Mouse (Mus musculus) CH12.LX (cell line): ENCODE results near the gene Srrt. TPM values are rescaled to one million over a fixed set of nuclear protein-coding genes. Genes with fewer than 3 reads are reported as not detected.

Experiments used
- DNase-seq: peaks from one replicate; pipeline ENCODE4 v3.0.0-alpha.2; 2013; ENCODE audit errors: extremely low read depth
- H3K27ac ChIP-seq: 2 replicates; pipeline ENCODE4 v1.5.1; 2012; ENCODE audit warnings: low read depth, mild to moderate bottlenecking, control low read depth, moderate library complexity; ENCODE audit not compliant: insufficient read depth
- H3K27me3 ChIP-seq: replicated peaks from 2 replicates; pipeline ENCODE3; 2012; ENCODE audit warnings: inconsistent platforms
- H3K36me3 ChIP-seq, 2 experiments: replicated peaks in 1 of 2; 2 replicates each; pipeline versions ENCODE3 to v1.6.1; 2012; ENCODE audit warnings: inconsistent platforms in 1 of 2, low read length in 1 of 2, mild to moderate bottlenecking in 1 of 2, mixed read lengths in 1 of 2, moderate library complexity in 1 of 2; ENCODE audit not compliant: control insufficient read depth in 1 of 2, insufficient read depth in 1 of 2
- H3K4me1 ChIP-seq, 2 experiments: 2 replicates each; pipeline ENCODE4 v1.6.1; 2012; ENCODE audit warnings: inconsistent platforms in 1 of 2, moderate library complexity in 1 of 2; ENCODE audit not compliant: insufficient read depth in 2 of 2, control insufficient read depth in 1 of 2
- H3K4me2 ChIP-seq: 2 replicates; pipeline ENCODE4 v1.6.1; 2012; ENCODE audit warnings: low read depth, mild to moderate bottlenecking, control low read depth; ENCODE audit not compliant: poor library complexity, insufficient read depth, severe bottlenecking
- H3K4me3 ChIP-seq, 3 experiments: fragments of 150-350 bp in 1 of 3; sonication (generic) in 1 of 3; replicated peaks in 1 of 3; 2 replicates each; pipeline versions ENCODE3 to v1.5.1; 2011 to 2012; ENCODE audit warnings: low read depth in 2 of 3, low read length in 2 of 3, mild to moderate bottlenecking in 2 of 3, moderate library complexity in 2 of 3, control low read depth in 1 of 3, improper control_type of control experiment in 1 of 3, inconsistent platforms in 1 of 3, mixed read lengths in 1 of 3; ENCODE audit not compliant: poor library complexity in 1 of 3
- H3K79me2 ChIP-seq: replicated peaks from 2 replicates; pipeline ENCODE4 v1.6.1; 2012; ENCODE audit warnings: mild to moderate bottlenecking, moderate library complexity; ENCODE audit not compliant: control insufficient read depth, poor library complexity, insufficient read depth, severe bottlenecking; ENCODE audit errors: extremely low read depth
- H3K9ac ChIP-seq: 2 replicates; pipeline ENCODE4 v1.6.1; 2012; ENCODE audit warnings: low read depth, mild to moderate bottlenecking, control low read depth, moderate library complexity; ENCODE audit not compliant: insufficient read depth
- H3K9me3 ChIP-seq: replicated peaks from 2 replicates; pipeline ENCODE3; 2012; ENCODE audit warnings: low read length, inconsistent platforms, mixed read lengths
- BHLHE40 ChIP-seq: IDR thresholded peaks from 2 replicates; pipeline ENCODE4 v1.6.1; 2011; ENCODE audit warnings: mild to moderate bottlenecking, low read depth, low read length, improper control_type of control experiment
- CTCF ChIP-seq, 2 experiments: IDR thresholded peaks in 1 of 2; conservative IDR thresholded peaks in 1 of 2; 2 replicates each; pipeline ENCODE4 v1.5.1; 2011 to 2012; ENCODE audit warnings: low read depth in 2 of 2, low read length in 2 of 2, improper control_type of control experiment in 1 of 2, inconsistent platforms in 1 of 2, mild to moderate bottlenecking in 1 of 2, moderate library complexity in 1 of 2
- ELF1 ChIP-seq: IDR thresholded peaks from 2 replicates; pipeline ENCODE4 v1.6.1; 2014; ENCODE audit warnings: low read depth, mild to moderate bottlenecking, inconsistent platforms, low read length, improper control_type of control experiment
- EP300 ChIP-seq: IDR thresholded peaks from 2 replicates; pipeline ENCODE4 v1.6.1; 2011; ENCODE audit warnings: low read length, improper control_type of control experiment
- ETS1 ChIP-seq: conservative IDR thresholded peaks from 2 replicates; pipeline ENCODE4 v1.6.1; 2012; ENCODE audit warnings: low read depth, mild to moderate bottlenecking, inconsistent platforms, low read length, improper control_type of control experiment, moderate library complexity
- HCFC1 ChIP-seq: IDR thresholded peaks from 2 replicates; pipeline ENCODE4 v1.6.1; 2012; ENCODE audit warnings: low read depth, mild to moderate bottlenecking, inconsistent platforms, low read length, improper control_type of control experiment
- IRF4 ChIP-seq: IDR thresholded peaks from 2 replicates; pipeline ENCODE4 v1.6.1; 2014; ENCODE audit warnings: low read depth, mild to moderate bottlenecking, inconsistent platforms, low read length, improper control_type of control experiment
- KAT2A ChIP-seq: IDR thresholded peaks from 2 replicates; pipeline ENCODE4 v1.6.1; 2012; ENCODE audit warnings: low read length, improper control_type of control experiment, inconsistent platforms; ENCODE audit not compliant: insufficient replicate concordance
- MAX ChIP-seq: IDR thresholded peaks from 2 replicates; pipeline ENCODE4 v1.6.1; 2011; ENCODE audit warnings: low read length, improper control_type of control experiment
- MXI1 ChIP-seq: IDR thresholded peaks from 2 replicates; pipeline ENCODE4 v1.6.1; 2011; ENCODE audit warnings: mild to moderate bottlenecking, low read depth, low read length, improper control_type of control experiment
- MYC ChIP-seq: IDR thresholded peaks from 2 replicates; pipeline ENCODE4 v1.6.1; 2011; ENCODE audit warnings: low read depth, mild to moderate bottlenecking, improper control_type of control experiment, low read length
- NELFE ChIP-seq: IDR thresholded peaks from 2 replicates; pipeline ENCODE4 v1.6.1; 2011; ENCODE audit warnings: low read depth, low read length, improper control_type of control experiment
- NRF1 ChIP-seq: IDR thresholded peaks from 2 replicates; pipeline ENCODE4 v1.6.1; 2014; ENCODE audit warnings: low read depth, mild to moderate bottlenecking, inconsistent platforms, low read length, improper control_type of control experiment, moderate library complexity
- POLR2A ChIP-seq: IDR thresholded peaks from 2 replicates; pipeline ENCODE4 v1.6.1; 2011; ENCODE audit warnings: low read depth, mild to moderate bottlenecking, improper control_type of control experiment, low read length
- POLR2AphosphoS2 ChIP-seq: IDR thresholded peaks from 2 replicates; pipeline ENCODE4 v1.6.1; 2011; ENCODE audit warnings: low read depth, low read length, improper control_type of control experiment
- RAD21 ChIP-seq: IDR thresholded peaks from 2 replicates; pipeline ENCODE4 v1.6.1; 2011; ENCODE audit warnings: low read depth, mild to moderate bottlenecking, low read length, improper control_type of control experiment, moderate library complexity
- RCOR1 ChIP-seq: conservative IDR thresholded peaks from 2 replicates; pipeline ENCODE4 v1.6.1; 2012; ENCODE audit warnings: low read depth, mild to moderate bottlenecking, inconsistent platforms, low read length, improper control_type of control experiment
- SIN3A ChIP-seq: IDR thresholded peaks from 2 replicates; pipeline ENCODE4 v1.6.1; 2012; ENCODE audit warnings: low read length, improper control_type of control experiment, inconsistent platforms
- SMC3 ChIP-seq: IDR thresholded peaks from 2 replicates; pipeline ENCODE4 v1.6.1; 2011; ENCODE audit warnings: low read depth, low read length, improper control_type of control experiment
- TCF12 ChIP-seq: IDR thresholded peaks from 2 replicates; pipeline ENCODE4 v1.6.1; 2014; ENCODE audit warnings: low read depth, mild to moderate bottlenecking, inconsistent platforms, low read length, improper control_type of control experiment
- USF1 ChIP-seq: IDR thresholded peaks from 2 replicates; pipeline ENCODE4 v1.6.1; 2014; ENCODE audit warnings: low read depth, mild to moderate bottlenecking, inconsistent platforms, low read length, improper control_type of control experiment
- USF2 ChIP-seq: conservative IDR thresholded peaks from 2 replicates; pipeline ENCODE4 v1.6.1; 2011; ENCODE audit warnings: low read depth, low read length, improper control_type of control experiment
- ZC3H11A ChIP-seq: IDR thresholded peaks from 2 replicates; pipeline ENCODE4 v1.6.1; 2012; ENCODE audit warnings: low read depth, mild to moderate bottlenecking, inconsistent platforms, low read length, improper control_type of control experiment
- ZKSCAN1 ChIP-seq: IDR thresholded peaks from 2 replicates; pipeline ENCODE4 v1.6.1; 2012; ENCODE audit warnings: low read depth, inconsistent platforms, low read length, improper control_type of control experiment, borderline replicate concordance
- ZMIZ1 ChIP-seq: IDR thresholded peaks from 2 replicates; pipeline ENCODE4 v1.6.1; 2012; ENCODE audit warnings: low read depth, mild to moderate bottlenecking, inconsistent platforms, low read length, improper control_type of control experiment
- ZNF384 ChIP-seq: IDR thresholded peaks from 2 replicates; pipeline ENCODE4 v1.6.1; 2012; ENCODE audit warnings: low read depth, low read length, improper control_type of control experiment, inconsistent platforms
- dilution Hi-C: fragments of 300-500 bp; cut with MboI; formaldehyde crosslinking; loops from 2 replicates; pipeline ENCODE4 v1.14.3; 2020; ENCODE audit warnings: low sequenced_read_pairs; ENCODE audit not compliant: extremely low pct_unique_long_range_greater_than_20kb, extremely low pct_ligation_motif_present
- in situ Hi-C: fragments of 300-500 bp; cut with MboI; formaldehyde crosslinking; loops from 3 replicates; pipeline ENCODE4 v1.14.3; 2019; ENCODE audit warnings: low sequenced_read_pairs, low pct_ligation_motif_present, low pct_unique_long_range_greater_than_20kb, mixed read lengths
- polyA plus RNA-seq: library from polyadenylated mRNA; unstranded; fragments of >175 nt; gene quantifications from 2 replicates; pipeline ENCODE4 v1.2.1, GENCODE M21; 2012; ENCODE audit warnings: low read depth; ENCODE audit not compliant: insufficient read length
- total RNA-seq, 2 experiments: library from RNA; depleted of rRNA; stranded (reverse); fragments of 300-350 nt in 1 of 2; fragments of >200 nt in 1 of 2; gene quantifications; 2 replicates each; pipeline ENCODE4 v1.2.3; 2012 to 2014

Gene Srrt
- total and polyA plus RNA-seq, 3 experiments = 148 to 493 (median 165) TPM

GRCm38 (mm10) chr5:137333512-137334174 lies 26.2 kb upstream of the Srrt start, which contains the start of gene Slc12a9:
Gene Slc12a9, minus strand, starts transcription at chr5:137333597.
- peaks cover 28% of the 10 kb centered on the region for H3K27me3 ChIP-seq
- peaks cover 14 to 31% of the 10 kb centered on the region in 2 experiments for H3K4me1 ChIP-seq
- no peak within 1 kb of the TSS for H3K27ac ChIP-seq
- no peaks in the 10 kb centered on the region for H3K79me2 ChIP-seq
- H3K9ac ChIP-seq = peak within 1 kb of the TSS; percentile 81
- DNase-seq = peak; percentile 93
- peaks cover 2 to 19% of the 10 kb centered on the region in 2 experiments for H3K36me3 ChIP-seq
- H3K4me2 ChIP-seq = peak within 1 kb of the TSS; percentile 68
- H3K9me3 ChIP-seq = no peaks in the 10 kb centered on the region
- TF ChIP-seq ETS1 (no peak), USF2 (no peak), TCF12 (0 out of 2 replicates have a peak, but pooled peaks have one; percentile 43), SMC3 (peak; percentile 60), NRF1 (no peak), USF1 (no peak), POLR2A (peak; percentile 65), CTCF (conservative IDR thresholded peaks at IDR 0.05 in 1 of 2, IDR thresholded peaks at IDR 0.05 in 1 of 2; ENCODE audit: low read depth in 2 of 2, low read length in 2 of 2) (peak; percentile 31 to 74; a peak in 2 of 4 replicates), NELFE (no peak), EP300 (no peak), RCOR1 (0 out of 2 replicates have a peak, but pooled peaks have one; percentile 14), SIN3A (peak; percentile 84), ELF1 (peak; percentile 61), ZC3H11A (no peak), ZNF384 (no peak), BHLHE40 (peak; percentile 74), IRF4 (0 out of 2 replicates have a peak, but pooled peaks have one; percentile 5), RAD21 (peak; percentile 56), HCFC1 (peak; percentile 13; the same call in 1 of the 2 replicates), MYC (peak; percentile 83), ZMIZ1 (no peak; the same call in 1 of the 2 replicates), KAT2A (no peak), ZKSCAN1 (no peak), MAX (peak; percentile 93), MXI1 (peak; percentile 97), POLR2AphosphoS2 (no peak)
- dilution Hi-C loops (no loop called here), in situ Hi-C loops (loop anchor here (10.0 kb wide), 1 partner anchor 151 kb away; no protein-coding TSS in a partner anchor)
- H3K4me3 ChIP-seq = peak within 1 kb of the TSS; percentile 71 to 75 (median 74)
